Mouse (Mus musculus): ENCODE measurements around the gene Gm49333. TPM values are rescaled to one million over a fixed set of nuclear protein-coding genes. Genes with fewer than 3 reads are reported as not detected.

Gm49333 gene
- total RNA-seq, 2 experiments from 2014 or later, result not detected

DNA sequence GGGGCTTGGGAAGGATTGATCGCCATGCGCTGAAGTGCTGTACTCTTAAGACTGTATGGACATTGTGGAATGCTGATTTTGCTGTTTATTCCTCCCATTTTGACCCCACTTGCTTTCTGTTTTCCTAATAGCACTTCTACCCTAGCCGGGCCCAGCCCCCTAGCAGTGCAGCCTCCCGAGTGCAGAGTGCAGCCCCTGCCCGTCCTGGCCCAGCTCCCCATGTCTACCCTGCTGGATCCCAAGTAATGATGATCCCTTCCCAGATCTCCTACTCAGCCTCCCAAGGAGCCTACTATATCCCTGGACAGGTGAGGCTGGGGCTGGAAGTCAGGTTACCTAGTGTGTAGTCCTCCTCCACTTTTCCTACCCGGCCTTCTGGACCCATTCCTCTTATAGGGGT, 63.8 kb downstream of the Gm49333 start:
- Histone ChIP-seq H3K27ac (no peak overlapping the region), H3K4me3 (no peak overlapping the region)
- DNase-seq (ENCODE audit: low spot score in 2 of 2), result no peak
- TF ChIP-seq CTCF (conservative IDR thresholded peaks at IDR 0.05), result no peak

GRCm38 (mm10) chr16:20676702-20677101, 65.3 kb downstream of the Gm49333 start:
- Histone ChIP-seq H3K4me3 (no peak overlapping the region), H3K27ac (no peak overlapping the region)
- DNase-seq (ENCODE audit: low spot score in 2 of 2), result no peak
- TF ChIP-seq CTCF (conservative IDR thresholded peaks at IDR 0.05), result peak; percentile 27; the same call in 1 of the 2 replicates

DNA sequence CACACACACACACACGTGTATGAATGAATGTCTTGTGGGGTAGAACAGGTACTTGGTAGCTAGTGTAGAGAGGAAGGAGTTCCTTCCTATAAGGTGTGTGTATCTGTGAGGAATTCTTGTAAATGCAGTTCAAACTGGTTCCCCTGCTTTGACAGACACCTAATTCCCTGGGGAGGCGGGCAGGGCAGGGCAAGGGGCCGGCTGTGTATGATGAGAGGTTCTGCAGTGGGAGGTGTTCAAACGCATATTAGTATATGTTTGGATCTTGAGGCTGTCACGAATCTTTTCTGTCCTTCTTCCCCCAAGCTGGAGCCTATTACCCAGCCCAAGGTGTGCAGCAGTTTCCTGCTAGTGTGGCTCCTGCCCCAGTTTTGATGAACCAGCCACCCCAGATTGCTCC, 66.0 kb downstream of the Gm49333 start:
- no peak for DNase-seq (ENCODE audit: low spot score in 2 of 2)
- TF ChIP-seq CTCF (conservative IDR thresholded peaks at IDR 0.05), result no peak
- Histone ChIP-seq H3K27ac (peak overlapping the region; percentile 56), H3K4me3 (no peak overlapping the region)

- peak; percentile 70 to 81 for DNase-seq (ENCODE audit: low spot score in 2 of 2)
- H3K27ac ChIP-seq, result peak overlapping the region; percentile 56
- H3K4me3 ChIP-seq, result no peak overlapping the region
- no peak for TF ChIP-seq CTCF (conservative IDR thresholded peaks at IDR 0.05)
Measured at GRCm38 (mm10) chr16:20677974-20678675, 66.7 kb downstream of the Gm49333 start.

DNA sequence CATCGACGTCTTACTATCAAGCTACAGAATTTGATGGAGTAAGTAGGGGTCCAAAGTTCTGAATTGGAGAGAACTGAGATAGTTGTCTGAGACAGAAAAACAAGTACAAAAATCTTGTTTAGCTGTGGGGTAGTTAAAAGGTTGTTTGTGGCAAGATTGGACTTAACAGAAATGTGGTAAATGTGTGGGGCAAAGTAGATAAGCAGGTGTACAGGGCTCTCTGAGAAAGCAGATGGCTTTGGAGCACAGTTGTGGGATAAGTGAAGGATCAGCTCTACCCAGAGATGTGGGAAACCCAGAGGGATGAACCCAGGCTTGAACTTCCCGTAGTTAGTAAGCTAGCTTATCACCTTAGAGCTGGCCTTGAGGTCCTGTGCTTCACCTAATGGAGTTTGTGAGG, 79.4 kb downstream of the Gm49333 start:
- no peak for DNase-seq (ENCODE audit: low spot score in 2 of 2)
- Histone ChIP-seq H3K4me3 (no peak overlapping the region), H3K27ac (no peak overlapping the region)
- TF ChIP-seq CTCF (conservative IDR thresholded peaks at IDR 0.05), result no peak

DNA sequence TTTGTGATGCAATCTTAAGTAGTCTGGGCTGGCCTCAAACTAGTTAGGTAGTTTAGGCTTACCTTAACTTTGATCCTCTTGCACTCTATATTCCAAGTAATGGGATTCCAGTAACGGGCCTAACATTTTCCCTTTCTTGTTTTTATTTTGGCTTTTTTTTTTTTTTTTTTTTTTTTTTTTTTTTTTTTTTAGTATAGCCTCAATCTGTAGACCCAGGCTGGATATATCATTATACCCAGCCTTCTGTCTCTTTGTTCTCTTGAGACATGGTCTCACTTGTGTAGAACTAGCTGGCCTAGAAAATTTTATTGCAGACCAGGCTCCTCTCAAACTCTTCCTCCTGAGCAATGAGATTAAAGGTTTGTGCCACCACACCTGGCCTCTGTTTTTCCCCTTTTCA, 80.2 kb downstream of the Gm49333 start:
- TF ChIP-seq CTCF (conservative IDR thresholded peaks at IDR 0.05), result no peak
- Histone ChIP-seq H3K4me3 (no peak overlapping the region), H3K27ac (peak overlapping the region; percentile 98; the same call in 1 of the 2 replicates)
- no peak for DNase-seq (ENCODE audit: low spot score in 2 of 2)

DNA sequence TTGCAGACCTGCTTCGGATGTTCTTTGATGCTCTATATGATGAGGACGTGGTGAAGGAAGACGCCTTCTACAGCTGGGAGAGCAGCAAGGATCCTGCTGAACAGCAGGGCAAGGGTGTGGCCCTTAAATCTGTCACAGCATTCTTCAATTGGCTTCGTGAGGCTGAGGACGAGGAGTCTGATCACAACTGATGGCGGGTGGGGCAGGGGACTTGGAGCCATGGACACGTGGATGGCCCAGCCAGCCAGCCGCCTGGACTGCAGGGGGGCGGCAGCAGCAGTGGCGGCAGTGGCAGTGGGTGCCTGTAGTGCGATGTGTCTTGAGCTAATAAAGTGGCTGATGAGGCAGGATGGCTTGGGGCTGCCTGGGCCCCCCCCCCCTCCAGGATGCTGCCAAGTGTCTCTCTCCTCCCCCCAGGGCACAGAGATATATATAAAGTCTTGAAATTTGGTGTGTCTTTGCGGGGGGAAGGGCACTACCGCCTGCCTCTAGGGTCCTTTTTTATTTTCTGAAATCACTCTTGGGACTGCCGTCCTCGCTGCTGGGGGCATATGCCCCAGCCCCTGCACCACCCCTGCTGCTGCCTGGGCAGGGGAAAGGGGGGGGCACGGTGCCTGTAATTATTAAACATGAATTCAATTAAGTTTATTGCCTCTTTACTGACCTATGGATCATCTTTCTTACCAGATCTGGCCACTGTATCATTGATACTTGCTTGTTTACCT, 81.0 kb downstream of the Gm49333 start:
- no peak for DNase-seq (ENCODE audit: low spot score in 2 of 2)
- Histone ChIP-seq H3K4me3 (peak overlapping the region; percentile 79; the same call in 1 of the 2 replicates), H3K27ac (peak overlapping the region; percentile 98)
- no peak for TF ChIP-seq CTCF (conservative IDR thresholded peaks at IDR 0.05)

- Histone ChIP-seq H3K27ac (peak within 1 kb of the TSS; percentile 98), H3K4me3 (peak within 1 kb of the TSS; percentile 79)
- no peak for TF ChIP-seq CTCF (conservative IDR thresholded peaks at IDR 0.05)
- peak; percentile 96 to 97 for DNase-seq (ENCODE audit: low spot score in 2 of 2)
Measured at GRCm38 (mm10) chr16:20693111-20693701, 81.8 kb downstream of the Gm49333 start, which contains the start of gene Fam131a. Gene Fam131a (plus strand): TSS chr16:20693241.

- Histone ChIP-seq H3K27ac (peak overlapping the region; percentile 98), H3K4me3 (peak overlapping the region; percentile 79)
- DNase-seq (ENCODE audit: low spot score in 2 of 2), result peak; percentile 75 to 89
- no peak for TF ChIP-seq CTCF (conservative IDR thresholded peaks at IDR 0.05)
Measured at GRCm38 (mm10) chr16:20694781-20695180, 83.4 kb downstream of the Gm49333 start.

Small RNA genes within 50 kb of the gene (microRNA-seq; reads per million reads assigned to microRNA genes)
- gene Mir1224, result 129 to 180 reads per million in 2 experiments

Other genes with a start within 250 kb of the Gm49333 start
- 100 to 1,000 TPM; 220 to 244 TPM for gene Abcc5, start 185.2 kb upstream of the Gm49333 start, total RNA-seq (2021)
- 10 to 100 TPM; 48.9 to 50.4 TPM for gene Eif2b5, start 112.8 kb upstream of the Gm49333 start, total RNA-seq (2021)
- gene Dvl3, start 94.6 kb upstream of the Gm49333 start, total RNA-seq (2021), result 10 to 100 TPM; 56.5 to 56.9 TPM
- 100 to 1,000 TPM; 712 to 736 TPM for gene Ap2m1, start 76.1 kb upstream of the Gm49333 start, total RNA-seq (2021)
- 10 to 100 TPM; 85.1 to 93.0 TPM for gene Abcf3, start 63.0 kb upstream of the Gm49333 start, total RNA-seq (2021)
- 10 to 100 TPM; 25.2 to 27.2 TPM for gene Vwa5b2, start 22.1 kb upstream of the Gm49333 start, total RNA-seq (2021)
- gene Eef1akmt4, start within 50 bp of the Gm49333 start, total RNA-seq (2021), result 1 to 10 TPM; 2.4 to 3.2 TPM
- gene Alg3, start 125 bp downstream of the Gm49333 start, total RNA-seq (2021), result 10 to 100 TPM in 1 of 2 experiments, 1 to 10 TPM in 1; 9.7 to 15.4 TPM
- gene Camk2n2, start 9.7 kb downstream of the Gm49333 start, total RNA-seq (2021), result 10 to 100 TPM; 69.1 to 84.4 TPM
- gene Ece2, start 18.2 kb downstream of the Gm49333 start, total RNA-seq (2021), result 10 to 100 TPM; 34.4 to 36.1 TPM
- gene Psmd2, start 40.0 kb downstream of the Gm49333 start, total RNA-seq (2021), result 100 to 1,000 TPM; 208 to 213 TPM
- gene Eif4g1, start 56.7 kb downstream of the Gm49333 start, total RNA-seq (2021), result 100 to 1,000 TPM; 283 to 297 TPM
- gene Fam131a, start 81.6 kb downstream of the Gm49333 start, total RNA-seq (2021), result 100 to 1,000 TPM; 450 to 457 TPM
- gene Polr2h, start 106.1 kb downstream of the Gm49333 start, total RNA-seq (2021), result 10 to 100 TPM; 26.1 TPM
- 10 to 100 TPM; 74.2 to 79.5 TPM for gene Clcn2, start 106.1 kb downstream of the Gm49333 start, total RNA-seq (2021)
- 10 to 100 TPM; 87.0 to 90.7 TPM for gene Chrd, start 121.5 kb downstream of the Gm49333 start, total RNA-seq (2021)
- gene Thpo, start 122.9 kb downstream of the Gm49333 start, total RNA-seq (2021), result 10 to 100 TPM; 12.5 to 16.2 TPM

All from layer of hippocampus, adult 2 months (tissue).